Mouse (Mus musculus) cerebellum, adult 2 months (tissue): ENCODE data around the gene Bahcc1.

Source experiments
- CTCF ChIP-seq: fragments of 200-500 bp; IDR thresholded peaks from 2 replicates; pipeline ENCODE4 v1.5.1; 2011; ENCODE audit warnings: low read depth, mild to moderate bottlenecking, control low read depth, low read length, moderate library complexity, borderline replicate concordance; ENCODE audit not compliant: insufficient read depth
- POLR2A ChIP-seq: fragments of 200-500 bp; IDR thresholded peaks from 2 replicates; pipeline ENCODE4 v1.6.1; 2011; ENCODE audit warnings: low read length, control low read depth, borderline replicate concordance; ENCODE audit not compliant: insufficient read depth

DNA sequence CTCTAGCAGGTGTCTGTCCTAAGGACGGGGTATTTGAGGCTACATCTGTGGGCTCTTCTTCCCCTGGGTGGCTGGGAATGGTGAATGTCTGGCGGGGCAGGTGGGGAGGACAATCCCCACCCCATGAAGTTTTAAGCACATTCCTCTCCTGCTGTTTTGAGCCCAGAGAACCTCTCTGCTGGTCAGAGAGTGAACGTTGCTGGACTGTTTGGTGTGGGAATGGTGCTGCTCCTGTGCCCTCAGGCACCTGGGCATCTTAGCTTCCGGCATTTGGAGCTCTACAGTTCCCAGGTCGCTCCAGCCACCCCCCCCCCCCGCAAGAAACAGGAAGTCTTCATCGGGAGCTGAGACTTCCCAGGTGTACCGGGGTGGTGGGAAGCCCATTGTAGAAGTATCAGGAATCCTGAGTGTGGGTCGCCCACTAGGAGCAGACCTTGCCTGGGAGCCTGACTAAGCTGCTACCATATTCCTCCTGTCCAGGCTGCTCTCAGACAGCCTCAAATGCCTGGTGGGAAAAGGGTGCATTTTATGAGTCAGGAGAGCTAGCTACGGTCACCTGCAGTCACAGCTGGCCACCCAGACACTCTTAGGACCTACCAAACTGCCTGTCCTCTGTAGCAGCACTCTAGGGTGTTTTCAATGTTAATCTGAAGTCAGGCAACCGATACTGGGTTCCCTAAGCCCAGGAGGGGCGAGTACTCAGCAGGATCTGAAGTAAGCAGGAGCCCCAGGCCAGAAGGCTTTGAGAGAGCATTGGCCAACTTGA lies 73.8 kb downstream of the Bahcc1 start:
- TF ChIP-seq CTCF, result no peak
- no peak for TF ChIP-seq POLR2A
